Mouse (Mus musculus) hindbrain, embryonic 16.5 days (tissue): ENCODE measurements around the gene Lce1f. TPM values are rescaled to one million over a fixed set of nuclear protein-coding genes. Genes with fewer than 3 reads are reported as not detected.
A peak's percentile ranks its signal among the peaks of the same experiment; 100 is the strongest.

ENCODE experiments used
- ATAC-seq: fragments of 200-750 bp; cut with Nextera tagmentation; 2 replicates; pipeline ENCODE4 v1.8.0; 2017; ENCODE audit warnings: moderate TSS enrichment, moderate library complexity
- H3K27ac ChIP-seq: fragments of 300-500 bp; sonication (generic); 2 replicates; pipeline ENCODE4 v1.5.1; 2014; ENCODE audit warnings: low read depth, mild to moderate bottlenecking, control low read depth, low read length, moderate library complexity
- H3K27me3 ChIP-seq: fragments of 300-500 bp; sonication (generic); replicated peaks from 2 replicates; pipeline ENCODE4 v1.6.1; 2014; ENCODE audit warnings: low read length; ENCODE audit not compliant: control insufficient read depth, insufficient read depth
- H3K36me3 ChIP-seq: fragments of 300-500 bp; sonication (generic); 2 replicates; pipeline ENCODE4 v1.6.1; 2014; ENCODE audit warnings: mild to moderate bottlenecking, low read length, moderate library complexity, mixed read lengths; ENCODE audit not compliant: control insufficient read depth, insufficient read depth
- H3K4me1 ChIP-seq: fragments of 300-500 bp; sonication (generic); 2 replicates; pipeline ENCODE4 v1.6.1; 2014; ENCODE audit warnings: low read depth, low read length; ENCODE audit not compliant: control insufficient read depth, insufficient read depth
- H3K4me2 ChIP-seq: fragments of 300-500 bp; sonication (generic); 2 replicates; pipeline ENCODE4 v1.6.1; 2014; ENCODE audit warnings: mild to moderate bottlenecking, low read length, control low read depth, moderate library complexity
- H3K4me3 ChIP-seq: fragments of 300-500 bp; sonication (generic); 2 replicates; pipeline ENCODE4 v1.5.1; 2014; ENCODE audit warnings: mild to moderate bottlenecking, low read length, control low read depth, moderate library complexity
- H3K9ac ChIP-seq: fragments of 300-500 bp; sonication (generic); 2 replicates; pipeline ENCODE4 v1.6.1; 2014; ENCODE audit warnings: low read depth, mild to moderate bottlenecking, control low read depth, low read length, moderate library complexity
- H3K9me3 ChIP-seq: fragments of 300-500 bp; sonication (generic); 2 replicates; pipeline ENCODE4 v1.6.1; 2014; ENCODE audit warnings: mild to moderate bottlenecking, low read length, moderate library complexity; ENCODE audit not compliant: control insufficient read depth
- whole genome bisulfite sequencing: fragments of 180-500 bp; shearing (Covaris S2); extraction: QIAGEN DNeasy Blood & Tissue Kit; methylation state at CpG from one replicate; pipeline ENCODE4 v1.1.7; 2014; 5-methylcytosine and 5-hydroxymethylcytosine counted together
- polyA plus RNA-seq: library from polyadenylated mRNA; unstranded; fragments of >200 nt; fragmentation: Nextera tagmentation; extraction: Ambion mirVana; gene quantifications from 2 replicates; pipeline ENCODE4 v1.2.1, GENCODE M21; 2015

The Lce1f gene
- not detected in 2 replicates for polyA plus RNA-seq

DNA sequence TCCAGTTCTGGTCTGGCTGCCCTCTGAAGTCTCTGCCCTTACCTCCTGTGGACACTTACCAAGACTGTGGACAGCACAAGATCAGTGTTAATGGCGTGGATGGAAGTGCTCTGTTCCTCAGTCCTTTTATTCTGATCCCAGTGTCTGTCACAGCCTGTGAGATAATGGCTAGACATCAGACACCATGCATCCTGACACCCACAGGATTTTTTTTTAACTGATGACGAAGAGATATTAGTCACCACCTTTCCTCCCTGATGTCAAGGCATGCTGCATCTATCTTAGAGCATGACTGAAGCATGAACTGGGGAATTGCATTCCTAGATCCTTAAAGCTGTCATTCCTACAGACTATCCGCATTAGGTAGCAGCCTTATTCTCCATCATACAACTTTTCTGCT lies at the start of gene Lce1f:
Gene Lce1f (minus strand): TSS at position 101 of the 400 bp plus-strand sequence.
- H3K4me1 ChIP-seq, result no peaks in the 10 kb centered on the region
- H3K9ac ChIP-seq, result no peak within 1 kb of the TSS
- H3K27me3 ChIP-seq, result no peaks in the 10 kb centered on the region
- WGBS, result 81% methylated on average over 3 of the region's 3 CpGs
- no peaks in the 10 kb centered on the region for H3K36me3 ChIP-seq
- no peak for ATAC-seq
- H3K9me3 ChIP-seq, result no peaks in the 10 kb centered on the region
- no peak within 1 kb of the TSS for H3K4me3 ChIP-seq
- no peak within 1 kb of the TSS for H3K4me2 ChIP-seq
- no peak within 1 kb of the TSS for H3K27ac ChIP-seq

DNA sequence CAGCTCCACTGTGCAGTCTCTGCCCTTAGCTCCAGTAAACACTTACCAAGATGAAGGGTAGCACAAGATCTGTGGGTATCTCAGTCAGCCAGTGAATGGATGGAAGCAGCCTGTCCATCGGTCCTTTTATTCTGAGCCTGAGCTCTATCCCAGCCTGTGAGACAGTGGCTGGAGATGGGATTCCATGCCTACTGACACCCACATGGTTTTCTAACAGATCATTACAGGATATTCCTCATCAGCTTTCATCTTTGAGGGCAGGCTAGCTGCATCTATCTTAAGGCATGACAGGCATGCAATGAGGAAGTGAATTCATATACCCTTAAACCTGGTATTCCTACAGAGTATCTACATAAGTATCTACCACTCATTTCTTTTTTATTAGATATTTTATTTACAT lies 44.8 kb upstream of the Lce1f start, which contains the start of gene Lce1h:
Gene Lce1h (minus strand): TSS at position 101 of the 400 bp plus-strand sequence.
- Histone ChIP-seq H3K4me3 (no peak within 1 kb of the TSS), H3K27me3 (no peaks in the 10 kb centered on the region), H3K36me3 (no peaks in the 10 kb centered on the region), H3K4me1 (no peaks in the 10 kb centered on the region), H3K9ac (no peak within 1 kb of the TSS), H3K27ac (no peak within 1 kb of the TSS), H3K9me3 (no peaks in the 10 kb centered on the region), H3K4me2 (no peak within 1 kb of the TSS)
- WGBS, result 100% methylated on average over 1 of the region's 1 CpGs
- ATAC-seq, result no peak

DNA sequence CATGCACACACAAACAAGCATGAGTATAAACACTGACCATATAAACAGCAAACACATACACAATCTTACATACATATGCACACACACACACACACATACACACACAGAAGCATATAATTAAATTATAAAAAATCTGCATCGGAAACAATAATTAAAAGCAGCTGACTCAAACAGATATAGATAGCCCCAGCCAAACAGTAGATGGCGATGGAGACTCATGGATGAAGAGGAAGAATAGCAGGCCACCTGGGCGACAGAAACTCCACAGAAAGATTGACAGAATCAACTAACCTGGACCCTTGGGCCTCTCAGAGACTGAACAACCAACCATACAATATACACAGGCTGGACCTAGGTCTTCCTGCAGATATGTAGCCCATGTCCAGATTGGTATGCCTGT lies 33.0 kb upstream of the Lce1f start:
- peak; percentile 61; the same call in 1 of the 2 replicates for ATAC-seq
- H3K27ac ChIP-seq, result no peak overlapping the region
- 40% methylated on average over 3 of the region's 3 CpGs for WGBS

DNA sequence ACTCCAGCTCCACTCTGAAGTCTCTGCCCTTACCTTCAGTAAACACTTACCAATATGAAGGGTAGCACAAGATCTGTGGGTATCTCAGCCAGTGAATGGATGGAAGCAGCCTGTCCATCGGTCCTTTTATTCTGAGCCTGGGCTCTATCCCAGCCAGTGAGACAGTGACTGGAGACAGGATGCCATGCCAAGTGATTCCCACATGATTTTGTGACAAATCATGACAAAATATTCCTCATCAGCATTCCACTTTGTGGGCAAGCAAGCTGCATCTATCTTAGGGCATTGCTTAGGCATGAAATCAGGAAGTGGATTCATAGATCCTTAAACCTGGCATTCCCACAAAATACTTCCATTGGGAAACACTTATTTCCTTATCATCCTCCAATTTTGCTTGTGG lies 32.1 kb upstream of the Lce1f start, which contains the start of gene Lce1g:
Gene Lce1g (minus strand): TSS at position 101 of the 400 bp plus-strand sequence.
- Histone ChIP-seq H3K36me3 (no peaks in the 10 kb centered on the region), H3K4me3 (no peak within 1 kb of the TSS), H3K4me1 (no peaks in the 10 kb centered on the region), H3K4me2 (no peak within 1 kb of the TSS), H3K27me3 (no peaks in the 10 kb centered on the region), H3K9ac (no peak within 1 kb of the TSS), H3K27ac (no peak within 1 kb of the TSS), H3K9me3 (no peaks in the 10 kb centered on the region)
- no peak for ATAC-seq
- 86% methylated on average over 1 of the region's 1 CpGs for WGBS

More for the DNA sequence above, 33.0 kb upstream of the Lce1f start:
- H3K4me3 ChIP-seq, result no peak overlapping the region
- H3K4me1 ChIP-seq, result no peaks in the 10 kb centered on the region
- H3K4me2 ChIP-seq, result no peak overlapping the region
- H3K27me3 ChIP-seq, result no peaks in the 10 kb centered on the region
- H3K36me3 ChIP-seq, result no peaks in the 10 kb centered on the region
- no peaks in the 10 kb centered on the region for H3K9me3 ChIP-seq
- no peak overlapping the region for H3K9ac ChIP-seq

DNA sequence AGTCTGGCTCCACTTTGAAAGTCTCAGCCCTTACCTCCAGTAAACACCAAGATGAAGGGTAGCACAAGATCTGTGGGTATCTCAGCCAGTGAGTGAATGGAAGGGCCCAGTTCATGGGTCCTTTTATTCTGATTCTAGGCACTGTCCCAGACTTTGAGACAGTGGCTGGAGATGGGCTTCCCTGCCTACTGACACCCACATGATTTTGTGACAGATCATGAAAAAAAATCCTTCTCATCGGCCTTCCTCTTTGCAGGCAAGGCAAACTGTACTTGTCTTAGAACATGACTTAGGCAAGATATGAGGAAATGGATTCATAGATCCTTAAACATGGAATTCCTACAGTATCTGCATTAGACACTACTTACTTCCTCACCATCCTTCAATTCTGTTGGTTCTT lies 18.8 kb upstream of the Lce1f start, which contains the start of gene Gm38119:
Gene Gm38119 (minus strand): TSS at position 101 of the 400 bp plus-strand sequence.
- Histone ChIP-seq H3K4me1 (no peaks in the 10 kb centered on the region), H3K9ac (no peak within 1 kb of the TSS), H3K27ac (no peak within 1 kb of the TSS), H3K4me3 (no peak within 1 kb of the TSS), H3K4me2 (no peak within 1 kb of the TSS), H3K36me3 (no peaks in the 10 kb centered on the region), H3K27me3 (no peaks in the 10 kb centered on the region), H3K9me3 (no peaks in the 10 kb centered on the region)
- no peak for ATAC-seq
- 78% methylated on average over 1 of the region's 1 CpGs for WGBS

DNA sequence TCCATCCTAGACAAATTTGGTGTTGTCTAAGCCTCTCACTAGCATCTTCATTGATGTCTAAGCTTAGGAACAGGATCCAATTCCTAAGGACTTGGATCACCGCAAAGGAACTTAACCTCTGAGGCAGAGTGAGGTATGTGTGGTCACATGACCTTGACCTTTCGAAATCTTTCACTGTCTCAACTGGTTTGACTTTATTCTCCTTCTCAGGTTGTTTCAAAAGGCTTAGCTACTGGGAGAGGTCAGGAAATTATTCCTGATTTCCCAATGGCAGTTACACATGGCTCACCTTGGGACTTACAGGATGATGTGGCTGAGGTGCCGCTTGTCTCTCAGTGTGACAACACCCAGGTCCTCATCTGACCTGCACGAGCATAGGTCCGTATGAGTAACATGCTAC lies 2.5 kb upstream of the Lce1f start:
- Histone ChIP-seq H3K4me1 (no peaks in the 10 kb centered on the region), H3K9me3 (no peaks in the 10 kb centered on the region), H3K4me3 (no peak overlapping the region), H3K4me2 (no peak overlapping the region), H3K27me3 (no peaks in the 10 kb centered on the region), H3K36me3 (no peaks in the 10 kb centered on the region), H3K27ac (no peak overlapping the region), H3K9ac (no peak overlapping the region)
- no peak for ATAC-seq
- WGBS, result 89% methylated on average over 5 of the region's 5 CpGs

DNA sequence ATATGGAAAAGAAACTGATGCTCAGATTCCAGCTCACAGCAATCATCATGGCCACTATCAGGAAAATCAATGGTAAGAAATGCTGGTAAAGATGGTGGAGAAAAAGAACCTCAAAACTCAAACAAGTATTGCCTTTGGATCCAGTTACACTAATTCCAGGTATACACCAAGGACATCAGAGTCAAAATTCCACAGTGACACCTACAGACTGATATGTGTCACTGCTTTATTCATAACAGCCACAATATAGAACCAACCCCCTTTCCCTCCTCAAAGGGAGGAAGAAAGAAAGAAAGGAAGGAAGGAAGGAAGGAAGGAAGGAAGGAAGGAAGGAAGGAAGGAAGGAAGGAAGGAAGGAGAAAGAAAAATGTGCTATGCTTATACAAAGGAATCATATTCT lies 5.0 kb downstream of the Lce1f start:
- Histone ChIP-seq H3K27me3 (no peaks in the 10 kb centered on the region), H3K27ac (no peak overlapping the region), H3K36me3 (no peaks in the 10 kb centered on the region), H3K9ac (no peak overlapping the region), H3K9me3 (no peaks in the 10 kb centered on the region), H3K4me3 (no peak overlapping the region), H3K4me1 (no peaks in the 10 kb centered on the region), H3K4me2 (no peak overlapping the region)
- no peak for ATAC-seq

DNA sequence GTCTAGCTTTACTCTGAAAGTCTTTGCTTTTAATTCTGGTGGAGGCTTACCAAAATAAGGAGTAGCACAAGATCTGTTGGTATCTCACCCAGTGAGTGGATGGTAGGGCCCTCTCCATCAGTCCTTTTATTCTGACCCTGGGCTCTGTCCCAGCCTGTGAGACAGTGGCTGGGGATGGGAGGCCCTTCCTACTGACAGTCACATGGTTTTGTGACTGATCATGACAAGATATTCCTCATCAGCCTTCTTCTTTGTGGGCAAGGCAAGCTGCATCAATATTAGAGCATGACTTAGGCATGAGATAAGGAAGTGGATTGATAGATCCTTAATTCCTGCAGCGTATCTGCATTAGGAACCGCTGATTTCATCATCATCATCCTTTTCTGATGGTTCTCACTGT lies 11.2 kb downstream of the Lce1f start, which contains the start of gene Lce1e:
Gene Lce1e (minus strand): TSS at position 101 of the 400 bp plus-strand sequence.
- Histone ChIP-seq H3K4me1 (no peaks in the 10 kb centered on the region), H3K4me2 (no peak within 1 kb of the TSS), H3K4me3 (no peak within 1 kb of the TSS), H3K9ac (no peak within 1 kb of the TSS), H3K9me3 (no peaks in the 10 kb centered on the region), H3K27me3 (no peaks in the 10 kb centered on the region), H3K27ac (no peak within 1 kb of the TSS), H3K36me3 (no peaks in the 10 kb centered on the region)
- WGBS, result 85% methylated on average over 2 of the region's 2 CpGs
- ATAC-seq, result no peak

DNA sequence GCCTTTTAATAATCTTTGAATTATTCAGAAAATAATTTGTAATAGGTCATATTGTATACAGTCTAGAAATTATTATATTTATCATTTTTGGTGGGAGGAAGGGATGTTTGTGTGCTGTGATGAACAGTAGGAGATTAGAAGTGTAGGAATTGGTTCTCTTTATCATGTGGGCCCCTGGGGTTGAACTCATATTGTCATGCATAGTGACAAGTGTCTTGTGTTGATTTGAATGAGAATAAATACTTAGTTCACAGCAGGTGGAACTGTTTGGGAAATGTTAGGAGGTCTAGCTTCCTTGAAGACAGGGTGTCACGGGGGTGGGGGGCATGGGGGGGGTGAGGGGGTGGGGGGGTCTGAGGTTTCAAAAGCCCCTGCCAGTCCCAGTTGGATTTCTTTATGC lies 25.5 kb downstream of the Lce1f start:
- no peaks in the 10 kb centered on the region for H3K27me3 ChIP-seq
- no peaks in the 10 kb centered on the region for H3K4me1 ChIP-seq
- no peaks in the 10 kb centered on the region for H3K9me3 ChIP-seq
- no peak overlapping the region for H3K4me2 ChIP-seq
- WGBS, result 11% methylated on average over 1 of the region's 1 CpGs
- H3K27ac ChIP-seq, result no peak overlapping the region
- H3K36me3 ChIP-seq, result no peaks in the 10 kb centered on the region
- ATAC-seq, result no peak
- no peak overlapping the region for H3K9ac ChIP-seq
- no peak overlapping the region for H3K4me3 ChIP-seq

DNA sequence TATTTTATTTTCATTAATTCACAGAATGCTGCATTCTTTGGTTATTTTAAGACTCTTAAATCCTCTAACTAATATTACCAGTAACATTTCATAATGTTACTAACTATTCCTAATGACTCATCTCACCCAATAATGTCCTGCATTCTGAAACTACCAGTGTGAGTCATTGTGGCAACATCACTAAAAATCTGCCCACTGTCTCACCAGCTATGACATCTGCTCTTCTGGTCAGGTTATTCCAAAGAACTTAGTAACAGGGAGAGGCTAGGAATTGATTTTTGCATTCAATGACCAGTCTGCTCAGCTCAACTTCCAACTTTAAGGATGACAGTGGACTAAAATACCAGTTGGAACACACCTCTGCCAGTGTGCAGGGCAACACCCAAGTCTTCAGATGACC lies 28.5 kb downstream of the Lce1f start:
- Histone ChIP-seq H3K9me3 (no peaks in the 10 kb centered on the region), H3K9ac (no peak overlapping the region), H3K36me3 (no peaks in the 10 kb centered on the region), H3K4me2 (no peak overlapping the region), H3K4me3 (no peak overlapping the region), H3K27me3 (no peaks in the 10 kb centered on the region), H3K27ac (no peak overlapping the region), H3K4me1 (no peaks in the 10 kb centered on the region)
- ATAC-seq, result no peak
